Mouse (Mus musculus): ENCODE data around the gene Rpp40. TPM values are rescaled to one million over a fixed set of nuclear protein-coding genes. Genes with fewer than 3 reads are reported as not detected.

Gene Rpp40
- 1 to 10 TPM; 4.9 to 8.5 (median 8.0) TPM for polyA plus RNA-seq (2017; shearing (Covaris generic))

DNA sequence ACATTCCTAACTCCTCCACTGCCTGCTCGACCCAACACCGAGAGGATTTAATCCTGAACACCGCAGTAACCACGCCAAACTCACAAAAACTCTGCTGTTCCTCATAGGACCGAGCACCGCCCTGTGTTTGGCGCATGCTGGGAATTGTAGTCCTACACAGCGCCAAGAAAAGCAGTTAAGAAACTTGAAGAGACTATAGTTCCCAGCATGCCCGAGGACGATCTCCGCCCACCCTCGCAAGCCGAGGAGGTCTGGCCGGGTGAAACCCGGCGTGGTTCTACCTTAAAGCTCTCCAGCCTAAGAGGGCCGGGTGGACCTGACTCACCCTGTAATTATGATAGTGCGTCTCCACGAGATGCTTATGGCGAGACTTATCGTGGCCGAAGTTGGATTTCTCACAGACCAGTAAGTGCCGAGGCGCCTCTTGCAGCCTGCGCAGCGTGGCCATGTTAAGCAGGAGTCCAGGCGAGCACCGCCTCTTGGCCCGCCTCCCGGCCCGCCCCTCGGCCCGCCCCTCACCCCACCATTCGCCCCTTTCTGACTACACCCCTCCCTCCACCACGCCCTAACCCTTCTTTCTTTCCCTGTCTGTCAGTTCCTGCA, at the start of gene Rpp40:
Rpp40 (minus strand) TSS at position 481 of the 603 bp plus-strand sequence.
- ATAC-seq = peak; percentile 99

DNA sequence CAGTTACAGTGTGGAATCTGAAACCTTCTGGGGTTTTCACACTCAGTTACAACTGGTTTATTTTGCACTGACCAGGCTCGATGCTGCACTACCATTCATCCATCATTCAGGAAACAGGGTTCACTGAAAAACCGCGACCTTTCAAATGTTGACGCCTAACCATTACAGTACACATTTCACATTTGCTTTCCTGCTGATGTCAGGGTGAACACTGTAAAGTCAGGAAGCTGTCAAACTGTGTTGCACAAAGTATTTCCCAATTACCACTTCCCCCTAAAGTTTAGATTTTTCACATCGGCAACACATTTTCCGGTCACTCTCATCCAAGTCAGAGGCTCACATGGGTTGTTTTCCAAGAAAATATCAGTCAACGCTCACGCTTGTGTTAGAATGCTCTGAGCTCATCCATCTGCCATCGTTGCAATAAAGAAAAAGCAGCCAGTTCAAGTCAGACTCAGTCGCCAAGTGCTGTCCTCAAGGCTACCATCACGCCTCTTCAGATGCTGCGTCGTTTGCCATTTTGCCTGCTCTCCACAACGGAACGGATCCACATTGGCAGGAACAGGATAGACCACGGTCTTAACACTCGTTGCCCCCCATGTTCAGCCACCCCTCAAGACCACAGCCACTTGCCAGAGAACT, 43.8 kb upstream of the Rpp40 start:
- ATAC-seq = no peak

- ATAC-seq = no peak
These were observed 41.3 kb upstream of the Rpp40 start for GRCm38 (mm10) chr13:35947354-35948000.

- no peak for ATAC-seq
These were observed 40.6 kb upstream of the Rpp40 start for GRCm38 (mm10) chr13:35946659-35947353.

DNA sequence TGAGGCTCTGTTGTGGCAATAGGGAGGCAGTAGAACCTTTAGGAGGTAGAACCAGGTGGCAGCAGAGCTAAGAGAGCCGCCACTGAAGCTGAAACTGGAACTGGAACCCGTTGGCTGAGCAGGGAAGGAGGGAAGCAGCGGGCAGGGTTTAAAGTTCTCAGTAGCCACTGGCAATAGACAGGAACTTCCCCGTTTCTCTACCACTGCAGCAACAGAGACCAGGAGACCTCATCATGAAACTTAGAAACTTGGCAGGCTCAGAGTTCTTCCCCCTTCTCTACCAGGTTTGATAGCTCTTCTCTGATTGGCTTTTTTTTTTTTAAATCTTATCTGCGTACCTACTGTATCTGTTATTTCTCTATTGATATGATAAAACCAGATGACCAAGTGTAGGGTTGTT, 34.8 kb upstream of the Rpp40 start:
- no peak for ATAC-seq

- no peak for ATAC-seq
These were observed 33.9 kb upstream of the Rpp40 start for GRCm38 (mm10) chr13:35939871-35940665.

DNA sequence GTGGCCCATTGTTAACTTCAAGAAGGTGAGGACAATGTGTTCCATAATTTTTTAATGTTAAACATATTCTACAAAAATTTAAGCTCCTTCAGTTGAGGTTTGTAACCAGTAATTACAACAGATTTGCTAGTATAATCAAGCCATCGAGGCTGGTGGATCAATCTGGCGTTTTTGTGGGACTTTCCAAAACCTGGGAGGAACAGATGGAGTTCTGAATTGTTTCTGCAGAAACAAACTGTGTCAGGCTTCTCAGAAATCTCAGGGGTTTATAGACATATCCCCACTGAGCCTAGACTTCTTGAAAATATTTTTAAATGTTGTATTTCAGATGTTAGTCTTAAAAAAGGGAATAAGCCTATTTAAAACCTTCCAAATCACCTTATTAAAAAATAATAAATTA, 31.8 kb upstream of the Rpp40 start:
- no peak for ATAC-seq

- ATAC-seq = no peak
These were observed 5.3 kb upstream of the Rpp40 start for GRCm38 (mm10) chr13:35911476-35911875.

DNA sequence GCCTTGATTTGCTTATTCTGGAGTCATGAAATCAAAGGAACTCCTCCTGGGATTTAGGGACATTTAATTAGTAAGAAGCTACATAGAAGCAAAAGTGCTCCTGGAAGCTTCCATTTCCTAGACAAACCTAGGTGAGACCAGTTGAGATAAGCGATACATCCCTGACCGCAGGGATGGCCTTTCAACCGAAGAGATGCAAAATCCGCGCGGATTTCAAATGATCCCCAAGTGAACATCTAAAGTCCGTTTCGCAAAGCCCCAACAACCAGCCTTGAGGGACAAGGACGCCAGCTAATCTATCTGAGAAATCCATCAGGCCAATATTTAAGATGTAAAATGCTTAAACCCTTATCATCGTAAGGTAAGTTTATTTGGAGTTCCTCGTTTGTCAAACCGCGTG, 781 bp downstream of the Rpp40 start:
- ATAC-seq = no peak

DNA sequence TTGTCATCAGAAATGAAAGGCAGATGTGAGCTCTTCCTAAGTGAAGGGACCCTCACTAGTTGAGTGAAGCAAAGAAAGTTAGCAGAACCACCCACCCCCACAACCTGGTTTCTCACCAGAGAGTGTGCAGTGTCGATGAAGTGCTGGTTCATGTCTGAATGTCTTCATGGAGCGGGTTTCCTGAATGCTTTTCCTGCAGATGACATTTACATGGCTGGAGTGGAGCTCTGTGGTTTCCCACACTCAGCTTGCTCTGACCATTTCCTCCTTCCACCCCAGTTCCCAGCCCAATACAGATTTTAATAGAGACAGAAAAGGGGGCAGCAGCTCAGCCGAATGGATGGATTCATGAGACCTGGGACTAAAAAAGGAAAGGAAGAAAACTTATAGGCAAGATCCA, 13.3 kb downstream of the Rpp40 start:
- no peak for ATAC-seq

DNA sequence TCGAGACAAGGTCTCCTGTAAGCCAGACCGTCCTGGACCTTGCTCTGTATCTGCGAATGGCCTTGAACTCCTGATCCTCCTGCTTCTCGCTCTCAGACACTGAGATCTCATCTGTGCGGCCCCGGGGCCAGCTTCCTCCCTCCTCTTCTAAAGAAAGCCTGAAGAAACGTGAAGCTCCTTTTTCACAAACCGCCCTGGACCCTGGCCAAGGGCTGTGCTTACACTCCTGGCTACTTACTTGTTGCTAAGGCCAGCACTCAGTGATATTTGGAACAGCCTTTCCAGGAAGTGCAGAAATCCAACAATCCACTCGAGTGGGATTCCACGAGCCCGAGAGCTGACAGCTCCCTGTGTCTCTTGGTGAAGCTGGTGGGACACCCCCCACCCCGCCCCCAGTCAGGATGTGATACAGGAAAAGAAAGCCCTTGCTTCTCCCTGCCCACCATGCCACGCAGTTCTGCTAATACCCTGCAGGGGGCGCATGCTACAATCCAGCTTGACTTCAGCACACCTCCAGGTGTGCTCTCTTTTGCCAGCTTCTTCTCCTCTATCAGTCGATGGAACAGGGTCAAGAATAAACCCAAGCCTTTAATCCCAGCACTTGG, 19.9 kb downstream of the Rpp40 start:
- no peak for ATAC-seq

DNA sequence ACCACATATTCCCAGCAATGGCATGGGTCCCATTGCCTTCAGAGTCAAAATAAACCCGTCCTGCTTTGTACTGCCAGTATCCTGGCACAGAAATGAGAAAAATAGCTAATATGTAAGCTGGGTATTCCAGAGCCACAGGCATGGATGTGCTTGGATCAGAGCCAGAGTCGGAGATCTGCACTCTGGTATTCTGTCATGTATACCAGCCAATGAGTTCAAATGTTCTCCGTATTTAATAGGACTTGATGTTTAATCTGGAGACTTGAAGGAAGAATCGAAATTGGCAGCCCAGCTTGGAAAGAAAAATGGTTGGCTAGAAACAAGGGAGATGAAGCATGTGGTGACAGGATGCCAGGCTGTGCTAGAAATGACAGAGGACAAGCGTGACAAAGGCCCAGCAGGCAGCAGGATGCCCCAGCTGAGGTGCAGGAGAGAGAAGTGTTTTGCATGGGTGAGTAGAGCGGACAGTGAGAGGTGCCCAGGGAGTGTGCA, 25.6 kb downstream of the Rpp40 start:
- no peak for ATAC-seq

DNA sequence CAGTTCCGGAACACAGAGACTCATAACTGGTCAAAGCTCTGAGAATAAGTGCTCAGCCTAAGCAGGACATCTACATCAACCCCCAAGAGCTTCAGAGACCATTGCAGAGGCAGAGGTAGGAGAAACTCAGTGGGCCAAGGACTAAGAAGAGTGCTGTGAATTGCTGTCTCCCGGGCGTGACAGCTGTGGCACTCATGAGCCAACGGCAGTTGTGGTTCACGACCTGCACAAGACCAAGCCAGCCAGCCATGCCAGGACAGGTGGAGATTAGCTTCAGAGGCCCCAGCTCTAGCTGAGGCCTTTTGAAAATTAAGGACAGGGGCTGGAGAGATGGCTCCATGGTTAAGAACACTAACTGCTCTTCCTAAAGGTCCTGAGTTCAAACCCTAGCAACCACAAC, 26.6 kb downstream of the Rpp40 start:
- ATAC-seq = no peak

DNA sequence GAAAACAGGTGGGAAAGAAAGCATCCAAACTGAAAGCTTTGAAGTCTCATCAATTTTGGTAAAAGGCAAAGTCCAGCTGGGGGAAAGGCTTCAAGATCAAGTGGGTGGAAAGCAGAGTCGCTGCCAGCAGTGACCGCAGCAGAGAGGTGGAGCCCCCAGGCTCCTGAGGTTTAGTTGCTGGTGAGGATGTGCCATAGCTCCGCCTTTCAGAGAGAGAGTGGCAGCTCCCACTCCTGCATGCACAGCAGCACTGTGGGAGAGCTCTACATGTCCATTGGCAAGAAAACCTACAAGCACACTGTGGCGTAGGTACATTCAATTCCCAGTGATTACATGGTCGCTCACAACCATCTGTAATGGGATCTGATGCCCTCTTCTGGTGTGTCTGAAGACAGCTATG, 27.1 kb downstream of the Rpp40 start:
- no peak for ATAC-seq

GRCm38 (mm10) chr13:35878282-35878681, 27.9 kb downstream of the Rpp40 start:
- ATAC-seq = no peak

GRCm38 (mm10) chr13:35875396-35875795, 30.8 kb downstream of the Rpp40 start:
- no peak for ATAC-seq

GRCm38 (mm10) chr13:35871107-35871506, 35.1 kb downstream of the Rpp40 start:
- no peak for ATAC-seq

DNA sequence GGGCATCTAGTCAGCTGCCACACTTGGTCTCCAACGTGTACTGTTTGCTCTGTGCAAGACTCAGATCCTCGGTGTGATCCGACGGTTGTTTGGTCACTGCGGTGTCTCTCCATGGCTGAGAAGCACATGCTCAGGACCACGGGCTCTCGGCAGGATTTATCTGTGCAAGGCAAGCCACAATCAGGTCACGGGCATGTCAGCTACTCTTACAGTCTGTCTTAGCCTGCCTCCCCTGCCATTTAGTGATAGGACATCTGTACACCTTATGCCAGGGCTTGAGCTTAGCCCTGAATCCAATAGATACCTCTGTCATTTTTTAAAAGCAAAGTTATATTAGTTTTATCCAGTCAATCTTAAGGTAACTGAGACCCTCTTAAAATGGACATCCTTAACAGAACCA, 35.5 kb downstream of the Rpp40 start:
- ATAC-seq = no peak

GRCm38 (mm10) chr13:35860916-35861315, 45.2 kb downstream of the Rpp40 start:
- ATAC-seq = no peak

DNA sequence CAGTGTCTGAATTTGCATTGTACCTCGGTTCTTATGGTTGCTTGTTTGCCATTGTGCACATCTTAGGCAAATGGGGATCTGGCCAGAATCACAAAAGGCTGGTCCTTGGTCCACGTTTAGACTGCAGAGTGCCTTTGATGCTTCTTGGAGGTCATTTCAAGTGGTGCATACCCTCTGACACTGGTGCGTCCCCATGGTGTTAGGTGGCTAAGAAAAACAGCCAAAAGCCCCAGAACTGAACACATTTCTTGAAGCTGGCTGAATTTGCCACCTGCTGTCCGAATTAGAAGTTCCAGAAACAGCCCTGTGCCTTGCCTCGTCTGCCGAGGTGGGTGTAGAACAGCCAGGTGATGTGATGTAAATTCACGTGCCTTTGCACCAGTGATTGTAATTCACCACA, 48.7 kb downstream of the Rpp40 start:
- no peak for ATAC-seq

GRCm38 (mm10) chr13:35852851-35853575, 53.1 kb downstream of the Rpp40 start:
- ATAC-seq = no peak

Data from inflammation-experienced regulatory T-cells, adult 6 months (primary cell).